Mouse (Mus musculus): ENCODE results near the gene Gm13283.
"Not testable (repeated sequence)": the region's sequence is repeated elsewhere in the genome, so short reads cannot be mapped to it uniquely, and the experiment has no call there.

Gene Gm13283

DNA sequence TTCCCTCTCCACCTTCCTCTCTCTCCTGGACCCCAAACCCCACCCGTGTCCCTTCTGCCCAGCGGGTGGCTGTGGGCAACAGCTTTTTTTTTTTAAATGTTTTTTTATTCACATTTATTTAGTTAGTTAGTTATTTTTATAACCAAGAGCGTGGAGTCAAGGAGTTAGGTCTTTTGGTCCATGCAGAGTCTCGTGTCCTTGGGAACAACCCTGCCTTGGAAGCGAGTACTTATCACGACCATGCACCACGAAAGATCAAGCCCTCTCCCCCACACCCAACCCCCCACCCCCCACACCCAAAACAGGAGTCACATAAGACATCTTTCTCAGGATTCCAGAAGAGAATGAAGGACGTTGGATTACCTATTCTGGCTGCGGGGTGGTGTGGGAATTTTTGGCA, 2.4 kb downstream of the Gm13283 start:
- not testable (repeated sequence) for DNase-seq (ENCODE audit: low read depth, low spot score)

DNA sequence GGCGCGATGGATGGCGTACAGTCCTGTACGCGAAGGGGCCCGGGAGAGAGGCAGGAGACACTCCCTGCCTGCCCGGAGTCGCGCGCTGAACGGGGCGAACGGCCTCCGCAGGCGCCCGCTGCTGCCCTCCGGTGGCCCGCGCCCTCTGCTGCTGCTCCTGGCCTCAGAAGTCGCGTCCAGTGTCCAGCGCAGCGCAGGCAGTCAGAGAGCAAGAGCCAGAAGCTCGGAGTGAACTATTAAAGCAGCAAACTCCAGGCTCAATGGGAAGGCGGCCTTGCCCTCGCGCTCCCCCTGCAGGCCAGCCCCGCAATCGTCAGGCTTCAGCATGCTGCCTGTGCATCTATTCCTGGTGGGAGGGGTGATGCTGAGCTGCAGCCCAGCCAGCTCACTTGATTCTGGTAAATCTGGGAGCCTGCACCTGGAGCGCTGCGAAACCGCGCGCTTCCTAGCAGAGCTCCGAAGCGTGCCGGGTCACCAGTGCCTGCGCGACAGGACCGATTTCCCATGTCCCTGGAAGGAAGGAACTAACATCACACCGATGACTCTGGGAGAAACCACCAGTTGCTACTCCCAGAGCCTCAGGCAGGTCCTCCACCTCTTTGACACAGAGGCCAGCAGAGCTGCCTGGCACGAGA, 3.6 kb downstream of the Gm13283 start:
- DNase-seq (ENCODE audit: low read depth, low spot score): not testable (repeated sequence)

DNA sequence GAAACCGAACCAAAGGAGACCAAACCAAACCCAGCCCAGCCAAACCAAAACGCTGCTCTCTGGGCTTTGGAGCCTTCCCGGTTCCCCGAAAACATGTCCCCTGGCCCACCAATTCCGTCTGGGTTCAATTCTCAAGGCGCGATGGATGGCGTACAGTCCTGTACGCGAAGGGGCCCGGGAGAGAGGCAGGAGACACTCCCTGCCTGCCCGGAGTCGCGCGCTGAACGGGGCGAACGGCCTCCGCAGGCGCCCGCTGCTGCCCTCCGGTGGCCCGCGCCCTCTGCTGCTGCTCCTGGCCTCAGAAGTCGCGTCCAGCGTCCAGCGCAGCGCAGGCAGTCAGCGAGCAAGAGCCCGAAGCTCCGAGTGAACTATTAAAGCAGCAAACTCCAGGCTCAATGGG, 13.6 kb downstream of the Gm13283 start, which contains the start of gene Gm13290:
Gene Gm13290, plus strand, starts transcription at position 301 of the 400 bp plus-strand sequence.
- DNase-seq (ENCODE audit: low read depth, low spot score): not testable (repeated sequence)

DNA sequence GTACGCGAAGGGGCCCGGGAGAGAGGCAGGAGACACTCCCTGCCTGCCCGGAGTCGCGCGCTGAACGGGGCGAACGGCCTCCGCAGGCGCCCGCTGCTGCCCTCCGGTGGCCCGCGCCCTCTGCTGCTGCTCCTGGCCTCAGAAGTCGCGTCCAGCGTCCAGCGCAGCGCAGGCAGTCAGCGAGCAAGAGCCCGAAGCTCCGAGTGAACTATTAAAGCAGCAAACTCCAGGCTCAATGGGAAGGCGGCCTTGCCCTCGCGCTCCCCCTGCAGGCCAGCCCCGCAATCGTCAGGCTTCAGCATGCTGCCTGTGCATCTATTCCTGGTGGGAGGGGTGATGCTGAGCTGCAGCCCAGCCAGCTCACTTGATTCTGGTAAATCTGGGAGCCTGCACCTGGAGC, 16.7 kb downstream of the Gm13283 start, which contains the start of gene Gm13289:
Gene Gm13289, plus strand, starts transcription at position 301 of the 400 bp plus-strand sequence.
- DNase-seq (ENCODE audit: low read depth, low spot score): not testable (repeated sequence)

- not testable (repeated sequence) for DNase-seq (ENCODE audit: low read depth, low spot score)
Observed at GRCm38 (mm10) chr4:88779550-88779949, 19.6 kb downstream of the Gm13283 start, which contains the start of gene Gm13272. Gene Gm13272, plus strand, starts transcription at chr4:88779850.

GRCm38 (mm10) chr4:88780320-88780719, 20.4 kb downstream of the Gm13283 start:
- DNase-seq (ENCODE audit: low read depth, low spot score): not testable (repeated sequence)

DNA sequence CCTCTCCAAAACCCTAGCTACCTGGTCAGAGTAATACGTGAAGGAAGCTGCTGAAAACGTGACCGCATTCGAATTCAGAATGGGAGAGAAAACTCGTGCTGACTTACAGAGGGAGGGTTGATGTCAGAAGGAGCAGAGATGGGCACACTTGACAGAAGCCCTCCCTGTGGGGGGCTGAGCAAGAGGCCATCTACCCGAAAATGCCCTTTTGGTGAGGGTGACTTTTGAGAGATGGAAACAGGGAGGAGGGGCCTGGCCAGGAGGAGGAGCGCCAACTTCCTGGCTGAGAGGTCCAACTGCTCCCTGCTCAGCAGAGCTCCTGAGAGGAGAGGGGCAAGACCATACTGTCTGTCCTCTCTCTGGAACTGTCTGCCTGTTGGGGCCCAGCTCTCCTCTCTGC, 21.9 kb downstream of the Gm13283 start, which contains the start of gene Ifnz:
Gene Ifnz, plus strand, starts transcription at position 301 of the 400 bp plus-strand sequence.
- DNase-seq (ENCODE audit: low read depth, low spot score): not testable (repeated sequence)

- not testable (repeated sequence) for DNase-seq (ENCODE audit: low read depth, low spot score)
Observed at GRCm38 (mm10) chr4:88782335-88782734, 22.4 kb downstream of the Gm13283 start.

DNA sequence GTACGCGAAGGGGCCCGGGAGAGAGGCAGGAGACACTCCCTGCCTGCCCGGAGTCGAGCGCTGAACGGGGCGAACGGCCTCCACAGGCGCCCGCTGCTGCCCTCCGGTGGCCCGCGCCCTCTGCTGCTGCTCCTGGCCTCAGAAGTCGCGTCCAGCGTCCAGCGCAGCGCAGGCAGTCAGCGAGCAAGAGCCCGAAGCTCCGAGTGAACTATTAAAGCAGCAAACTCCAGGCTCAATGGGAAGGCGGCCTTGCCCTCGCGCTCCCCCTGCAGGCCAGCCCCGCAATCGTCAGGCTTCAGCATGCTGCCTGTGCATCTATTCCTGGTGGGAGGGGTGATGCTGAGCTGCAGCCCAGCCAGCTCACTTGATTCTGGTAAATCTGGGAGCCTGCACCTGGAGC, 25.5 kb downstream of the Gm13283 start, which contains the start of gene Gm13276:
Gene Gm13276, plus strand, starts transcription at position 301 of the 400 bp plus-strand sequence.
- DNase-seq (ENCODE audit: low read depth, low spot score): not testable (repeated sequence)

DNA sequence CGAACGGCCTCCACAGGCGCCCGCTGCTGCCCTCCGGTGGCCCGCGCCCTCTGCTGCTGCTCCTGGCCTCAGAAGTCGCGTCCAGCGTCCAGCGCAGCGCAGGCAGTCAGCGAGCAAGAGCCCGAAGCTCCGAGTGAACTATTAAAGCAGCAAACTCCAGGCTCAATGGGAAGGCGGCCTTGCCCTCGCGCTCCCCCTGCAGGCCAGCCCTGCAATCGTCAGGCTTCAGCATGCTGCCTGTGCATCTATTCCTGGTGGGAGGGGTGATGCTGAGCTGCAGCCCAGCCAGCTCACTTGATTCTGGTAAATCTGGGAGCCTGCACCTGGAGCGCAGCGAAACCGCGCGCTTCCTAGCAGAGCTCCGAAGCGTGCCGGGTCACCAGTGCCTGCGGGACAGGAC, 28.5 kb downstream of the Gm13283 start, which contains the start of gene Gm13277:
Gene Gm13277, plus strand, starts transcription at position 231 of the 400 bp plus-strand sequence.
- DNase-seq (ENCODE audit: low read depth, low spot score): not testable (repeated sequence)

- not testable (repeated sequence) for DNase-seq (ENCODE audit: low read depth, low spot score)
Observed at GRCm38 (mm10) chr4:88791250-88791649, 31.3 kb downstream of the Gm13283 start, which contains the start of gene Gm13278. Gene Gm13278, plus strand, starts transcription at chr4:88791550.

DNA sequence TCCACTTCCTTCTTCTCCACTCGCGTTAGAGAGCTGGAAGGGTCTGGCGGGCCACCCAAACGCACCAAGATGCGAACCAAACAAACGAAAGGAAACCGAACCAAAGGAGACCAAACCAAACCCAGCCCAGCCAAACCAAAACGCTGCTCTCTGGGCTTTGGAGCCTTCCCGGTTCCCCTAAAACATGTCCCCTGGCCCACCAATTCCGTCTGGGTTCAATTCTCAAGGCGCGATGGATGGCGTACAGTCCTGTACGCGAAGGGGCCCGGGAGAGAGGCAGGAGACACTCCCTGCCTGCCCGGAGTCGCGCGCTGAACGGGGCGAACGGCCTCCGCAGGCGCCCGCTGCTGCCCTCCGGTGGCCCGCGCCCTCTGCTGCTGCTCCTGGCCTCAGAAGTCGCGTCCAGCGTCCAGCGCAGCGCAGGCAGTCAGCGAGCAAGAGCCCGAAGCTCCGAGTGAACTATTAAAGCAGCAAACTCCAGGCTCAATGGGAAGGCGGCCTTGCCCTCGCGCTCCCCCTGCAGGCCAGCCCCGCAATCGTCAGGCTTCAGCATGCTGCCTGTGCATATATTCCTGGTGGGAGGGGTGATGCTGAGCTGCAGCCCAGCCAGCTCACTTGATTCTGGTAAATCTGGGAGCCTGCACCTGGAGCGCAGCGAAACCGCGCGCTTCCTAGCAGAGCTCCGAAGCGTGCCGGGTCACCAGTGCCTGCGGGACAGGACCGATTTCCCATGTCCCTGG, 34.2 kb downstream of the Gm13283 start, which contains the start of gene Gm13275:
Gene Gm13275, plus strand, starts transcription at position 552 of the 740 bp plus-strand sequence.
- not testable (repeated sequence) for DNase-seq (ENCODE audit: low read depth, low spot score)

GRCm38 (mm10) chr4:88797097-88797496, 37.2 kb downstream of the Gm13283 start, which contains the start of gene Gm13279:
Gene Gm13279, plus strand, starts transcription at chr4:88797397.
- not testable (repeated sequence) for DNase-seq (ENCODE audit: low read depth, low spot score)

GRCm38 (mm10) chr4:88799365-88799764, 39.4 kb downstream of the Gm13283 start, which contains the start of gene Gm13285:
Gene Gm13285, plus strand, starts transcription at chr4:88799665.
- not testable (repeated sequence) for DNase-seq (ENCODE audit: low read depth, low spot score)

- DNase-seq (ENCODE audit: low read depth, low spot score): not testable (repeated sequence)
Observed at GRCm38 (mm10) chr4:88802954-88803353, 43.0 kb downstream of the Gm13283 start, which contains the start of gene Gm13287. Gene Gm13287, plus strand, starts transcription at chr4:88803254.

DNA sequence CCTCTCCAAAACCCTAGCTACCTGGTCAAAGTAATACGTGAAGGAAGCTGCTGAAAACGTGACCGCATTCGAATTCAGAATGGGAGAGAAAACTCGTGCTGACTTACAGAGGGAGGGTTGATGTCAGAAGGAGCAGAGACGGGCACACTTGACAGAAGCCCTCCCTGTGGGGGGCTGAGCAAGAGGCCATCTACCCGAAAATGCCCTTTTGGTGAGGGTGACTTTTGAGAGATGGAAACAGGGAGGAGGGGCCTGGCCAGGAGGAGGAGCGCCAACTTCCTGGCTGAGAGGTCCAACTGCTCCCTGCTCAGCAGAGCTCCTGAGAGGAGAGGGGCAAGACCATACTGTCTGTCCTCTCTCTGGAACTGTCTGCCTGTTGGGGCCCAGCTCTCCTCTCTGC, 45.3 kb downstream of the Gm13283 start, which contains the start of gene Gm13288:
Gene Gm13288, plus strand, starts transcription at position 301 of the 400 bp plus-strand sequence.
- DNase-seq (ENCODE audit: low read depth, low spot score): not testable (repeated sequence)

DNA sequence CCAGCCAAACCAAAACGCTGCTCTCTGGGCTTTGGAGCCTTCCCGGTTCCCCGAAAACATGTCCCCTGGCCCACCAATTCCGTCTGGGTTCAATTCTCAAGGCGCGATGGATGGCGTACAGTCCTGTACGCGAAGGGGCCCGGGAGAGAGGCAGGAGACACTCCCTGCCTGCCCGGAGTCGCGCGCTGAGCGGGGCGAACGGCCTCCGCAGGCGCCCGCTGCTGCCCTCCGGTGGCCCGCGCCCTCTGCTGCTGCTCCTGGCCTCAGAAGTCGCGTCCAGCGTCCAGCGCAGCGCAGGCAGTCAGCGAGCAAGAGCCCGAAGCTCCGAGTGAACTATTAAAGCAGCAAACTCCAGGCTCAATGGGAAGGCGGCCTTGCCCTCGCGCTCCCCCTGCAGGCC, 45.8 kb downstream of the Gm13283 start:
- DNase-seq (ENCODE audit: low read depth, low spot score): not testable (repeated sequence)

Data from R1 (cell line).